Mouse (Mus musculus) testis, adult 2 months (tissue): ENCODE measurements around the gene Dbt.

Experiments
- CTCF ChIP-seq: fragments of 200-500 bp; IDR thresholded peaks from 2 replicates; pipeline ENCODE4 v1.5.1; 2012; ENCODE audit warnings: low read depth, mild to moderate bottlenecking, inconsistent platforms, low read length, moderate library complexity; ENCODE audit not compliant: control insufficient read depth, insufficient read depth, insufficient replicate concordance
- POLR2A ChIP-seq: fragments of 200-500 bp; IDR thresholded peaks from 2 replicates; pipeline ENCODE4 v1.6.1; 2012; ENCODE audit warnings: low read depth, mild to moderate bottlenecking, inconsistent platforms, low read length, moderate library complexity; ENCODE audit not compliant: control insufficient read depth

GRCm38 (mm10) chr3:116480937-116481336 is 31.9 kb upstream of the Dbt start:
- TF ChIP-seq CTCF (no peak), POLR2A (no peak)
